Mouse (Mus musculus) erythroblast, embryonic 14.5 days (primary cell): ENCODE data around the gene Wipf3. TPM values are rescaled to one million over a fixed set of nuclear protein-coding genes. Genes with fewer than 3 reads are reported as not detected.

Experiments used
- H3K27me3 ChIP-seq: 2 replicates; pipeline ENCODE4 v1.6.1; 2012; ENCODE audit warnings: inconsistent platforms; ENCODE audit not compliant: control insufficient read depth
- H3K36me3 ChIP-seq: 2 replicates; pipeline ENCODE4 v1.6.1; 2012; ENCODE audit warnings: mild to moderate bottlenecking, inconsistent platforms; ENCODE audit not compliant: control insufficient read depth
- H3K4me1 ChIP-seq: 2 replicates; pipeline ENCODE4 v1.6.1; 2012; ENCODE audit warnings: inconsistent platforms; ENCODE audit not compliant: control insufficient read depth
- H3K4me3 ChIP-seq: replicated peaks from 2 replicates; pipeline ENCODE3; 2012; ENCODE audit warnings: moderate library complexity, mild to moderate bottlenecking, inconsistent platforms
- H3K9me3 ChIP-seq: 2 replicates; pipeline ENCODE4 v1.6.1; 2012; ENCODE audit warnings: low read length, inconsistent platforms, mixed read lengths; ENCODE audit not compliant: control insufficient read depth
- GATA1 ChIP-seq: IDR thresholded peaks from 2 replicates; pipeline ENCODE4 v1.6.1; 2012; ENCODE audit warnings: low read length, inconsistent platforms, mixed read lengths
- TAL1 ChIP-seq: IDR thresholded peaks from 3 replicates; pipeline ENCODE4 v1.6.1; 2012; ENCODE audit warnings: low read length, inconsistent platforms, mixed read lengths
- polyA plus RNA-seq: library from polyadenylated mRNA; stranded (reverse); fragments of >175 nt; gene quantifications from 2 replicates; pipeline ENCODE4 v1.2.3, GENCODE M21; 2012

Gene Wipf3
- polyA plus RNA-seq, 1 experiment, result not detected

DNA sequence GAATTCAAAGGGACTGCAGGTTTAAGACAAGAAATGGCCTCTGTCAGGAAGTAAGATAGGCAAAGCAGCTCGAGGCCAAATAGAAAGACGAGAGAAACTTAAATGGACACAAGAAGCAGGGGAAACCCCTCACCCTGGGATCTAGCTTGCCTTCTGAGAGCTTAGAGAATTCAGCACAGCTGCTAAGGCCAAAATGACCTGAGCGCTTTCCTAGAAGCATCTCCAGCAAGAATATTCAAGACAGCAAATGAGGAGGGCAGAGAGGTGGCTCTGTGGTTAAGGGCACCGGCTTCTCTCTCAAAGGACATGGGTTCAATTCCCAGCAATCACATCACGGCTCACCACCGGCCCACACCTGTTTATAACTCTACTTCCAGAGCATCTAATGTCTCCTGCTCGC is 107.7 kb downstream of the Wipf3 start:
- no peaks in the 10 kb centered on the region for H3K27me3 ChIP-seq
- H3K4me3 ChIP-seq, result no peak overlapping the region
- H3K4me1 ChIP-seq, result no peaks in the 10 kb centered on the region
- H3K9me3 ChIP-seq, result no peaks in the 10 kb centered on the region
- H3K36me3 ChIP-seq, result no peaks in the 10 kb centered on the region
- TF ChIP-seq GATA1 (no peak), TAL1 (no peak)

DNA sequence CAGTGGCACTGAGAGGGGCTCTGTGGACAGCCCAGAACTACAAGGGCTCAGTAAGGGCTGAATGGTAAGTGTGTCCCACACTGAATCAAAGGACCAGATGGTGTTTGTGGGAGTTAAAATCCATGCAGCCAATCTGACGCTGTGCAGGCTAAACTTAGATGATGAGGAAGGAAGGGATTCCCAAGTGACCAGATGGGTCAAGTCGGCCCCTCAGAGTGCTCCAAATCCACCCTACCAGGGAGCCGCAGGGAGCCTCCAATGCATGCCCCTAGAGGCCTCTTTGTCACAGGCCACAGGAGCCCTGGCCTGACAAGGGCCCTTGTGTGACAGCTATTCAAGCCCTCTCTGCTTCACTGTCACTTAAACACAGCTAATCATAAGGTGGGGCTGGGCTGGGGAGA is 109.4 kb downstream of the Wipf3 start:
- H3K4me1 ChIP-seq, result no peaks in the 10 kb centered on the region

DNA sequence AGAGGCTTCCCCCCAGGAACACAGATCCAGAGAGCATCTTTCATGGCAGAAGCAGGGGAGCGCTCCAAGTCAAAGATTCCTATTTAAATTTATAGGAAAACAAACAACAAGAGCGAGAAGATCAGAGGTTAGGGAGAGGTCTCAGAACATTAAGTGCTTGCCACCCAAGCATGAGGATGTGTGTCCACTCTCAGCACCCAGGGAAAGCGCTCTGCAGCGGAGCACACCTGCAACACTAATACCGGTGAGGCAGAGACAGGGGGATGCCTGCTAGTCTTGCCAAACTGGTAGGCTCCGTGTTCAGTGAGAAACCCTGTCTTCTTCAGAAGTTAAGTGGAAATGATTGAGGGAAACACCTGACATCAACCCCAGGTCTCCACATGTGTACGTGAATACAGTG is 110.0 kb downstream of the Wipf3 start:
- H3K4me1 ChIP-seq, result no peaks in the 10 kb centered on the region
- no peaks in the 10 kb centered on the region for H3K9me3 ChIP-seq
- TF ChIP-seq GATA1 (no peak), TAL1 (no peak)
- H3K4me3 ChIP-seq, result no peak overlapping the region
- H3K27me3 ChIP-seq, result no peaks in the 10 kb centered on the region
- no peaks in the 10 kb centered on the region for H3K36me3 ChIP-seq

More for the DNA sequence above, 109.4 kb downstream of the Wipf3 start:
- Histone ChIP-seq H3K27me3 (no peaks in the 10 kb centered on the region), H3K9me3 (no peaks in the 10 kb centered on the region), H3K4me3 (no peak overlapping the region), H3K36me3 (no peaks in the 10 kb centered on the region)
- TF ChIP-seq GATA1 (no peak), TAL1 (no peak)

DNA sequence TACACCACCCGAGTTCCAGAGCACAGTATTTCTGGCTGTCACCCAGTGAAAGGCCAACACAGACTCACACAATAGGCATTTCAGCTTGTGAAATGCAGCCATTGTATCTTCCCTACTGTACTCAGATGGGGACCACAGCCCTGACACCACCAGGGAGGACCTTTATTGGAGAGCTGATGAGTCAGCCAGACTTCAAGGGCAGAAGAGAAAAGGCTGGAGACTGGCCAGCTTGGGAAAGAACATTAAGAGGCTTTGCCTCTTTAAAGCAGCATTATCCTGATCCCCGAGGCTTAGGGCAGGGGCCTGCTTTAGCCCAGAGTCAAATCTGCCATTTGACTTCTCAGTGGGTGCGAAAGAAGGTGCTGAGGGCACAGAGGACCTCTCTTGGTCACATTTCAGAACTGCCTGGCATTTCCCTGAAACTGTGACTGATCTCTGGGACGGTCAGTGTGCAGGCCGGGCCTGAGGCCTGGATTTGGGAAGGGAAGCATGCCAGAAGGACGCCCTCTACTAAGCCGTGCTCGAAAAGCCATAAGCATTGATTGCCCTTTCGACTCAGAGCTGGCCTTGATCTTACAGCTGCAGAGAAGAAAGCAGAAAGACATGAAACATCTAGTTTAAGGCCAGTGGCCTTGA is 111.0 kb downstream of the Wipf3 start:
- no peaks in the 10 kb centered on the region for H3K36me3 ChIP-seq
- H3K4me3 ChIP-seq, result no peak overlapping the region
- H3K4me1 ChIP-seq, result no peaks in the 10 kb centered on the region
- H3K27me3 ChIP-seq, result no peaks in the 10 kb centered on the region
- TF ChIP-seq TAL1, result no peak
- TF ChIP-seq GATA1, result no peak
- H3K9me3 ChIP-seq, result no peaks in the 10 kb centered on the region

DNA sequence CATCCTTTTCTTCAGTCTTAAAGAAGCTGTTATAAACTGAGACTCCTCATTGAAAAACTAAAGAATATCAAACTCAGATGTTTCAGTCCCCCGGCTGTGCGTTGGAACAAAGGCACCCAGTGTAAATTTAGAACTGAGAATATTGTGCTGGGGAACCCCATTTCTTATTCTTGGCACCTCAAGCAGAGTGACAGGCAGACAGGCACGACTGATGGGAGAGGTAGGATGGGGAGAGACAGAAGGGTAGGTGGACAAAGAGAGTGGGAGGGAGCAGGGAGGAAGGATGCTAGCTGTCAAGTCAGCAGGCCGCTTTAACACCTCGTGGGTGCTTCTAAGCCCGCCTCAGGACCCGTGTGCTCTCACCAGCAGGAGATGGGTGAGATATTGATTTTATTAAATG is 113.4 kb downstream of the Wipf3 start:
- H3K27me3 ChIP-seq, result no peaks in the 10 kb centered on the region
- no peaks in the 10 kb centered on the region for H3K36me3 ChIP-seq
- H3K4me3 ChIP-seq, result no peak overlapping the region
- H3K9me3 ChIP-seq, result no peaks in the 10 kb centered on the region
- no peaks in the 10 kb centered on the region for H3K4me1 ChIP-seq
- no peak for TF ChIP-seq GATA1
- TF ChIP-seq TAL1, result no peak

DNA sequence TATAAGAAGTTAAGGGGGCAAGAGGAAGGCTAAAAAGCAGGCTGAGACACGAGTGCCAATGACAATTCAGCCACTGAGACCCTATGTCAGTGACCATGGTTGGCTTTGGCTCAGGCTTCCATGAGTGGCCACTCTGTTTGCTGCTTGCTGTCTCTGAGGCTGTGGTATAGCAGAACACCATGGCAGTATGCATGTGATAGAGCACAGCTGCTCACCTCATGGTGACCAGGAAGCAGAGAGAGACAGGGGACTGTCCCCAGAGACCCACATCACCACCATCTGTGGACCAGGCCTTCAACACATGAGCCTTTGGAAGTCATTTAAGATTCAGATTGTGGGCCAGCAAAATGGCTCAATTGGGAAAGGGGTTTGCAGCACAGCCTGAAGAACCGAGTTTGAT is 114.2 kb downstream of the Wipf3 start:
- Histone ChIP-seq H3K36me3 (no peaks in the 10 kb centered on the region), H3K27me3 (no peaks in the 10 kb centered on the region), H3K4me3 (no peak overlapping the region), H3K9me3 (no peaks in the 10 kb centered on the region), H3K4me1 (no peaks in the 10 kb centered on the region)
- TF ChIP-seq TAL1 (no peak), GATA1 (no peak)

DNA sequence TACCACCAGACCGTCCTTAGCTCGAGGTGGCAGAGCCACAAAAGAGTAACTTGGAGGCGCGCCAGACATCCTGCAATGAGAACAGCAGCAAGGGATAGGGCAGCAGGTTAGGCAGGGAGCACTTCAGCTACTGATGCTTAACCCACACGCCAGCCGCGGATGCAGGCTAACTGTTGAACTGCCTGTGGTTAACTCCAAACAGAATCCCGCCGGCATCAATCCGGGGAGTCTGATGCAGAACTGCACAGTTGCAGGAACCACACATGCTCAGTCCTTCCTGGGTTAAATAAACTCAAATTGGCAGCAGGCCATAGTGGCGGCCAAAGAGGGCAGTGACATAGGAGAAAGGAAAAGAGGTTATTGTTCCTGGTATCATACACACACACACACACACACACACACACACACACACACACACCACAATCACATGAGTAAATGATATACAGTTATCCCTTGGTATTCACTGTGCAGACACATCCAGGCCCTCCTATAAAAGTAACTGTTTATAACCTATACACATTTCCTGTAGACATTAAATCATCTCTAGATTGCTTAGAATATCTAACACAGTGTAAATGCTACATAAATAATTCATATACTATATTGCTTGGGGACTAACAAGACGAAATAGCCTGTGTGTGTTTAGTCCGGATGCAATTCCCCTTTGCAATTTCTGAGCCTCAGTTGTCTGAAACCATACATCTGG is 119.1 kb downstream of the Wipf3 start:
- no peak overlapping the region for H3K4me3 ChIP-seq
- H3K36me3 ChIP-seq, result no peaks in the 10 kb centered on the region
- no peak for TF ChIP-seq TAL1
- no peaks in the 10 kb centered on the region for H3K27me3 ChIP-seq
- H3K4me1 ChIP-seq, result no peaks in the 10 kb centered on the region
- H3K9me3 ChIP-seq, result no peaks in the 10 kb centered on the region

DNA sequence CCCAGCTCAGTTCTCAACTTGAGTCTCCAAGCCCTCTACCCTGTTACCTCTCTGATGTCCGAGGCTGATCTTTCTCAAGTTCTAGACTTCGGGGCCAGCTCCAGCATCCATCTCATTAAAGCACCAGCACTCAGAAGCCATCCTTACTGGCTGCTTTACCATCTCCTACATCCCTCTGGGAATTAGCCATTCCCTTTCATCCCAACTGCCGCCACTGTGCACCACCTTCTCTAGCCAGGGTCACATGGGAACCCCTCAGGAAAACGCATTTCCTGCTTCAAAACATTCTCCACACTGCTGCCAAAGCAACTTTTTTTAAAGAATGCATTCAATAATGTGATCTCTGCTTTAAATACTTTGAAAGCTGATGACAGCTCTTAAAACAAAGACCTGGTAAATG is 119.9 kb downstream of the Wipf3 start:
- Histone ChIP-seq H3K4me3 (no peak overlapping the region), H3K27me3 (no peaks in the 10 kb centered on the region), H3K4me1 (no peaks in the 10 kb centered on the region), H3K9me3 (no peaks in the 10 kb centered on the region), H3K36me3 (no peaks in the 10 kb centered on the region)
- TF ChIP-seq GATA1 (no peak), TAL1 (no peak)

DNA sequence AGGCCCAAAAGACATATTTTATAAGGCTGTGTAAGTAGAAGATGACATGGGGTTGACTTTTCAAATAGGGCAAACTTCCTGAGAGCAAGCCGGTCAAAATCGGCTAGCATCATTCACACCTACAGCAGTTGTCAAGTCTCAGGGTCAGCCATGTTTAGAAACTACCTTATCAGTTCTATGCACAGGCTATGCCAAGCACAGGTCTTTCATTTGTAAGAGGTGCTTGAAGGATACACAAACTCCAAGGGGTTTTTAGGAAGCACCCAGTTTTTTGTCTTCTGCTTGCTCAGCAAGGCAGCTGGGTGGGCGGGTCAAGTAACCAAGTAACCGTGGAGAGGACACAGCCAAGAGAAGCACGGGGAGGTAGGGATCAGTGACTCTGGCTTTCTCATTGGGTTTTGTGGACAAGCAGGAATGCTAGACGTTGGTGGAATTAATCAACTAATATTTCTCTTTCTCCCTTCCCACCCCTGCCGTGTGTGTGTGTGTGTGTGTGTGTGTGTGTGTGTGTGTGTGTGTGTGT is 121.5 kb downstream of the Wipf3 start:
- Histone ChIP-seq H3K27me3 (no peaks in the 10 kb centered on the region), H3K4me1 (no peaks in the 10 kb centered on the region), H3K4me3 (no peak overlapping the region), H3K9me3 (no peaks in the 10 kb centered on the region), H3K36me3 (no peaks in the 10 kb centered on the region)
- TF ChIP-seq TAL1 (no peak), GATA1 (no peak)
